Mouse (Mus musculus): ENCODE data around the gene Fopnl.

DNA sequence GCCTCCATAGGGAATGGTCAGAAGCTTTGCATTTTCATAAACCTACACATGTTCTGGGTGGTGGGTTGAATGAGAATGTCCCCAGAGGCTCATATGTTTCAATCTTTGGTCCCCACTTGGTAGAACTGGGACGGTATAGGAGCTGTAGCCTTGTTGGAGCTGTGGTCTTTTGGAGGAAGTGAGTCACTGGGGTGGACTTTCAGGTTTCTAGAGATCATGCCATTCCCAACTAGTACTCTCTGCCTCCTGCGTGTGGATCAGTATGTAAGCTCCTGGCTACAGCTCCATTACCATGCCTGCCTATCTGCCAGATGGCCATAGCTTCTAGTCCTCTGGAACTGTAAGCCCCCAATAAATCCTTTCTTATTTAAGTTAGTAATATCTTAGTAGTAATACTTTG, 21.9 kb downstream of the Fopnl start:
- TF ChIP-seq POLR2A (IDR thresholded peaks at IDR 0.05; ENCODE audit: extremely low read depth, insufficient read depth, low read length): no peak
- TF ChIP-seq CTCF (IDR thresholded peaks at IDR 0.05; ENCODE audit: extremely low read depth, insufficient read depth, low read length): no peak

All from cortical plate, adult 2 months (tissue).